Mouse (Mus musculus) ES-E14 (cell line): ENCODE data around the gene 1700013G24Rik.

ENCODE experiments used
- CHD2 ChIP-seq: IDR thresholded peaks from 2 replicates; pipeline ENCODE4 v1.6.1; 2014; ENCODE audit warnings: mild to moderate bottlenecking, low read depth, low read length, inconsistent platforms
- HCFC1 ChIP-seq: IDR thresholded peaks from 2 replicates; pipeline ENCODE4 v1.6.1; 2012; ENCODE audit warnings: low read length, inconsistent platforms, borderline replicate concordance; ENCODE audit not compliant: insufficient read depth
- MAFK ChIP-seq: IDR thresholded peaks from 2 replicates; pipeline ENCODE4 v1.6.1; 2014; ENCODE audit warnings: mild to moderate bottlenecking, low read depth, low read length, inconsistent platforms; ENCODE audit not compliant: insufficient read depth
- ZNF384 ChIP-seq: IDR thresholded peaks from 2 replicates; pipeline ENCODE4 v1.6.1; 2012; ENCODE audit warnings: low read depth, low read length, inconsistent platforms

DNA sequence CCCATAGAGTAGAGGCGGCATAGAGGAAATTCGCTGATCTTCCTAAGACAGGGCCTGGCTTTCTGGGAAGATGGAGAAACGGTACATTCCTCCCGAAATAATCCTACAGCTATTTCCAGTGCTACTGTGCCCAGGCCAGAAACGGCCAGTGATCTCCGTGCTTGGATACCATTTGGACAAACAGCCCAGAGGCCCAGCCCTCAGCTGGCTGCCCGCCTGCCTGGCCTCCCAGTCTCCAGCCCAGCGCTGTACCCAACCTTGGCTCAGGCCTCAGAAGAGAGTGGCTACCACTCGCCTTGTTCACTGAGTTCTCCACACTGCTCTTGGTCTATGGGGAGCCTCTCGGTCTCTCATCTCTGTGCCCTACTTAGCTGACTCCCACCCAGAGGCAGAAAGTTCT, 3.4 kb upstream of the 1700013G24Rik start:
- TF ChIP-seq HCFC1 (no peak), ZNF384 (no peak), CHD2 (no peak), MAFK (no peak)
